Mouse (Mus musculus) colon, adult 2 months (tissue): Measurements from ENCODE around the gene Myo5c. TPM values are rescaled to one million over a fixed set of nuclear protein-coding genes. Genes with fewer than 3 reads are reported as not detected.

ENCODE experiments used
- polyA plus RNA-seq: library from polyadenylated mRNA; depleted of rRNA; stranded (reverse); fragments of >200 nt; gene quantifications from 2 replicates; pipeline ENCODE4 v1.2.3, GENCODE M21; 2012; rRNA removed

Gene Myo5c
- 64.1 and 71.4 TPM in 2 replicates for polyA plus RNA-seq

DNA sequence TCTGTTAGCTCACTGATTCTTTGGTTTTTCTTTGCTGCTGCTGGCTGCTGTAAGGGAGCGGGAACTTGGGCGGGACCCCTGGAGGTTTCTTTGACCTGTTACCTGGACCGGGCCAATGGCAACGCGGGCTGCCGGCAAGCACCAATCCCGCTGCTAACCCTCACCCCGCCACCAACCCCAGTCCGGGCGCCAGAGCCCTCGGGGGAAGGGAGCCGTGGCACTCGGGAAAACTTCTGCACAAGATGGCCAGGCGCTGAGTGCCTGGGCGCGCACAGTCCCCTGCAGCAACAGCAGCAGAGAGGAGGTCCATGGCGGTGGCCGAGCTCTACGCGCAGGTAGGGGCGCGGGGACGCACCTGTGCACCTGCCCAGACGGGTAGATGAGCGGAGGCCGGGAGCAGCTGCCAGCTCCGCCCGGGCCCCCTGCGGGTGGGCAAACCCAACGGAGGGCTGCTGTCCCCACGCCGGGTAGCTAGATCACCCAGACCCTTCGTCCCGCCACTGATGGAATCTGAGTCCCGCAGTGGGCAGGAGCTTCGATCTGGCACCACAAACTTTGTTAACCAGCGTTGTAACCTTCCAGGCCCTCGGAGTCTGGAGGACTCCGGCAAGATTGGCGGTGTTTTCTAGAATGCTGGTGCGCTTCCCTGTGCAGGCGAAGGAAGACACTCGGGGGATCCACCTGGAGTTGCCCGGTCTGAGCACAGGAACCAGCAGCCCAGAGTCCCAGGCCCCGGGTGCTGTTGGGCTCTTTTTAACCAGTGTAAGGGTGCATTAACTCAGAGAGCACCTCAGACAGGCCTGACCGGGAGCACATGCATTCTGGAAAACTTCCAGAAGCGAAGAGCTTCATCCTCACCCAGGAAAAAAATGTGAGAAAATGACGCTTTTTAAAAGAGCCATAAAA is at the start of gene Myo5c:
Gene Myo5c, plus strand, starts transcription at position 180 of the 906 bp plus-strand sequence.

DNA sequence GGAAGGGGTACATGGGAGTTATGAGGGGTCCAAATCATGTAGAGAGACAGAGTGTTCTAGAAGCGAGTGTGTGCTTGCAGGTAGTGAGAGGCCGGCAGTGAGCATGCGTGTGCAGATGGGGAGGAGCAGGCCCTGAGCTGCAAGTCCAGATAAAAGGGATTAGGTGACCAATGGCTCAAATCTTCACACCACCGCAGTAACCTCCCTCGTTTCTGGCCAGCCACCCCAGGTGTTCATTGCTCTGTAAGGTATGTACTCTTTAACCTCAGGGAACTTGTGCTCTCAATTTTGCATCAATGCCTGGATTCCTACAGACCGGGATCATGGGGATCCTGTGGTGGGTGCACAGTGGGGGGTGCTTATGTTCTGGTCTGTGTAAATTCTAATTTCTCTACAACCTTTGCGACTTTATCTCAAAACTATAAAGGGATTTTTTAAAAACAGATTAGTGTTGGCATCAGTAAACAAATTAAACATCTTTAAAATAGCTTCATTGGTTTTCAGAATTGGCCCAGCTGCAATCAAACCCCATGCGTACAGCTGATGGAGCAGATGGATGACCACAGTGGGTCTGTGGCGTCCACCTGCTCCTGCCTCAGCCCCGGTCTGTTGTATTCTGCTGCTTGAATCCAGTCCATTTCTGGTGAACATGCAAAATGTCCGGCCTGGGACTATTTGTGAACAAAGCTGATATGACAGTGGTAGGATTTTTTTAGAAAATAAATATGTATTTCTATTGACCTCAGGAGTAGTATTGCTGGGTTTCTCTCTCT is 74.5 kb downstream of the Myo5c start, which contains the start of gene Gnb5:
Gene Gnb5, plus strand, starts transcription at position 163 of the 773 bp plus-strand sequence.

DNA sequence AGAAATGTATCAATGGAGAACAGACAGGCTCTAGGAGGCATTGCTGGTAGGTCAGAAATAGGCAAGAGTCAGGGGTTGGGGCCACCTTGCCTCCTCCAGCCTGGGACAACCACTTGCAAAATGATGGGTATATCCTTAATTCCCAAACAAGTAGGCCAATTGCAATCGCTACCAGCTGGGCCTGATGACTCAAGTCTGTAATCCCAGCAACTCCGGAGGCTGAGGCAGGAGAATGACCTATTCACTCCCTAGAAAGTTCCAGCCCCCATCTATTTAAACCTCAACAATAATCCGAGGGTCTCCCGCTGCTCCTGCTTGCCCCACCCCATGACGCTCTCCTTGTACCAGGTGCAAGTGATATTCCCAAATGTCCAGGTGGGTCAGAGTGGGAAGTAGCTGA is 115.6 kb downstream of the Myo5c start, which contains the start of gene Bcl2l10:
Gene Bcl2l10, plus strand, starts transcription at position 301 of the 400 bp plus-strand sequence.

Other genes starting within 250 kb of the Myo5c start
- 6.7 and 6.9 TPM in 2 replicates for gene Arpp19, start 194.4 kb upstream of the Myo5c start, polyA plus RNA-seq
- gene Myo5a, start 161.0 kb upstream of the Myo5c start, polyA plus RNA-seq: 1.3 and 1.9 TPM in 2 replicates
- gene Gnb5, start 74.3 kb downstream of the Myo5c start, polyA plus RNA-seq: 13.8 and 17.4 TPM in 2 replicates
- not detected in 2 replicates for gene Bcl2l10, start 115.7 kb downstream of the Myo5c start, polyA plus RNA-seq
- 23.8 and 36.8 TPM in 2 replicates for gene Mapk6, start 178.0 kb downstream of the Myo5c start, polyA plus RNA-seq
- gene Leo1, start 209.5 kb downstream of the Myo5c start, polyA plus RNA-seq: 3.1 and 3.4 TPM in 2 replicates